Mouse (Mus musculus): ENCODE results near the gene Elmo3. TPM values are rescaled to one million over a fixed set of nuclear protein-coding genes. Genes with fewer than 3 reads are reported as not detected.
"Not testable (repeated sequence)": the region's sequence is repeated elsewhere in the genome, so short reads cannot be mapped to it uniquely, and the experiment has no call there.

The Elmo3 gene
- polyA plus RNA-seq, 1 experiment, result 1.1 TPM

DNA sequence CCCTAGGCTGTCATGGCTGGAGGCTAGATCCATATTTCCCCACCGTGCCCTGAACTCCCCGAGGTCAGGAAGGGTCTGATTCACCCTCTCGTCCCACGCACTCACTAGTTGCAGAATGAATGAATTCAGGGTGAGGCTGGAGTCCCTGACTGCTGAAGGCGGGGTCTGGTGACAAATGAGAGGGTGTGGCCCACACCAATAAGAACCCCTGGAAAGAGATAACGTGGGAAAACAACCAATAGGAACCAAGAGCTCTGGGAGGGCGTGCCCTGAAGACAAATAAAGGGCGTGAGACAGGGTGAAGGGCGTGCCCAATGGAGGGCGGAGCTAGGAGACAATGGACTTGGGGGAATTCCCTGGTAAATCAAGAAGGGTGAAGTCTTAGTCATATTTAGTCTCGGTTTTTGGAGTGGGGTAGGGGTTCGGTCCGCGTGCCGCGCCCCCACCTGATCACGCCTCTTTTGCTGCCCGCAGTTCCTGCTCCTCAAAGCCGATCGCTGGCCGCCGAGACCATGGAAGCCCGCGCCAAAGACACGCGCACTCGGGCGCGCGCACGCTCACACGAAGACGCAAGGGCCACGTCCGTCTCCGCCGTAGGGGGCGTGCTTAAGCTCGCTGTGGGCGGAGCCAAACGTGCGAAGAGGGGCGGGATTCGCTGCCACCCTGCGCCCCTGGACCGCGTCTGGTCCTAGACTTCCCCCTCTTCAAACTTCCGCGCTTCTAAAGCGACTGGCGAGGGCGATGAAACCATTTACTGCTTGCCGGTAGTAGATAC is 16.3 kb upstream of the Elmo3 start:
- H3K4me1 ChIP-seq (ENCODE audit: control insufficient read depth, insufficient read depth, insufficient read length, low read length), result peaks cover 9% of the 10 kb centered on the region
- peak overlapping the region; percentile 75 for H3K4me3 ChIP-seq (ENCODE audit: insufficient read depth, low read depth, low read length)
- peak overlapping the region; percentile 61; the same call in 1 of the 2 replicates for H3K27ac ChIP-seq (replicated peaks; ENCODE audit: low read depth, low read length)

DNA sequence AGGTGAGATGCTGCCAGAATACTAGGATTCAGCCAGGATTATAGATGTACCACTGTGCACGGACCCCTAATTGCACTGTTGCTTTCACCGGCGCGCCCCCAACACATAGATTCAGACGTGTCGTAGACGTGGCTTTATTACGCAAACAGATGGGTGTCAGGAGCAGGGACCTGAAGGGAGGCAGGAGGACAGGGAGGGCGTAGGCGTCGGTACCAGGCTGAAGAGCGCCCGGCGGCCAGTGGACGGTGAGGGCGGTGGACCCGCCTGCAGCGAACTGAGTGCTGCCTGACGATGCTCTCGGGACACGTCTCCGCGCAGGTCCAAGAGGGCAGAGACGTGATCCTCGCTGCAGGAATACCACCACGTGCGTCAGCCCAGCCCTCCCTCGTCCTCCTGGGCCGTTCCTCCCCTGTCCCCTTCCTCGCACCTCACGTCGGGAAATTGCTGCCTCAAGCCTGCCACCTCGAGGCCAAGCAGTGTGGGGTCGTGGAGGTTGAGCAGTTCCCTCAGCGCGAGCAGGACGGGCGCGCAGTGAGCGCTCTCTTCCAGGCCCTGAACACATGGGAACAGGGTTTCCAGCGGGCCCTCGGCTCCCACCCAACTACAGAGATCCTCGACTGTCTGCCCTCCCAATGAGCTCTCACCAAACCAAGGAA is 15.5 kb upstream of the Elmo3 start, which contains the start of gene 4931428F04Rik:
Gene 4931428F04Rik (minus strand): TSS at position 60 of the 656 bp plus-strand sequence.
- Histone ChIP-seq H3K27ac (replicated peaks; ENCODE audit: low read depth, low read length) (peak within 1 kb of the TSS; percentile 61; the same call in 1 of the 2 replicates), H3K4me3 (ENCODE audit: insufficient read depth, low read depth, low read length) (peak within 1 kb of the TSS; percentile 75), H3K4me1 (ENCODE audit: control insufficient read depth, insufficient read depth, insufficient read length, low read length) (peaks cover 9% of the 10 kb centered on the region)

DNA sequence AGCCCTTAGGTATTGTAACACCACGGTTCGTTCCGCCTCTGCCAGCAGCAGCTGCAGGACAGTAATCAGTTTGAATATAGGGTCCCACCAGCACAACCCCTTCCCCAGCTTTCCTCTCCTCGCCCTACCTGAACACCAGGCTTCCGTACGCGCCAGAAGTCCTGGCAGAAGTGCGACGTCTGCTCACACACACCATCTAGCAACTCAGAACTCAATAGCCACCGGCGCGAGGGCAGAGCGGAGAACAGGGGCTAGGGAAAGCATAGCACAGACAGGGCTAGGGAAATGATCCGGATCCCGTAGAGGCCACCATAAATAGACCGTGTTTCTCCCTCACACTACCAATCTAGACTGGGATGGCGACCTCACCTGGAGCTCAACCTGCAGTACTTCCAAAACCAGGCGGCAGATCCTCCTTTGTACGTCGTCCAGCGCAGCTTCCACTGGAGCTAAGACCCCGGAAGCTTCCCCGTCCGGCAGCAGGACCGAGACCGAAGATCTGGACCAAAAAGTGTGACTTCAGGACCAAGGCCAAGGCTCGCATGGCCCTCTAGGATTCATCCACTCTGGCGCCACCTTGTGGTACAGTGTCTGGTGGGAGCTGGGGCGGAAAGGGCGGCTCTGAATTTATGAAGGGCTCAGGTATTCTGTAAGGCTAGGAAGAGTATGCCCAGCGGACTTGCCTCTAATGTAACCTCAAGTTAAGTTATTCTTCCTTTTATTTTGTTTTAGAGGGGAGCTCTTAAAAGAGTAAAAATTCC is 14.7 kb upstream of the Elmo3 start:
- H3K4me3 ChIP-seq (ENCODE audit: insufficient read depth, low read depth, low read length), result no peak overlapping the region
- peaks cover 9% of the 10 kb centered on the region for H3K4me1 ChIP-seq (ENCODE audit: control insufficient read depth, insufficient read depth, insufficient read length, low read length)

DNA sequence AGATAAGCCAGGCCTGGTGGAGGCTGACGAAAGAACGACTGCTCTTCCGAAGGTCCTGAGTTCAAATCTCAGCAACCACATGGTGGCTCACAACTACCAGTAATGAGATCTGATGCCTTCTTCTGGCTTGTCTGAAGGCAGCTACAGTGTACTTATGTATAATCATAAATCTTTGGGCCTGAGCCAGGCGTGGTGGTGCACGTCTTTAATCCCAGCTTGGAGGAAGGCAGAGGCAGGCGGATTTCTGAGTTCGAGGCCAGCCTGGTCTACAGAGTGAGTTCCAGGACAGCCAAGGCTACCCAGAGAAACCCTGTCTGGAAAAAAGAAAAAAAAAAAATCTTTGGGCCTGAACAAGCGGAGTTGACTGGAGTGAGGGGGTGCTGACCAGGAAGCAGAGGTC is 14.0 kb upstream of the Elmo3 start:
- H3K4me3 ChIP-seq (ENCODE audit: insufficient read depth, low read depth, low read length); H3K27ac ChIP-seq (replicated peaks; ENCODE audit: low read depth, low read length); H3K4me1 ChIP-seq (ENCODE audit: control insufficient read depth, insufficient read depth, insufficient read length, low read length): not testable (repeated sequence)

More for the DNA sequence above, 14.7 kb upstream of the Elmo3 start:
- no peak overlapping the region for H3K27ac ChIP-seq (replicated peaks; ENCODE audit: low read depth, low read length)

DNA sequence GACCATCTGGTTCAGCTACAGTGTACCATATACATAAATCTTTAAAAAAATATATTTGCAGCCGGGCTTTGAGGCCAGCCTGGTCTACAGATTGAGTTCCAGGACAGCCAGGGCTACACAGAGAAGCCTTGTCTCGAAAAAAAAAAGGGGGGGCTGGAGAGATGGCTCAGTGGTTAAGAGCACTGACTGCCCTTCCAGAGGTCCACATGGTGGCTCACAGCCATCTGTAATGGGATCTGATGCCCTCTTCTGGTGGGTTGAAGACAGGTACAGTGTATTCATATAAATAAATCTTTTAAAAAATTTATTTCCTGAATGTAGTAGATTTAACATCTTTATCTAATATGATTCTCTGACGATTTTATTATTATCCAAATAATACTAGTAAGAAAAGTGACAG is 13.6 kb upstream of the Elmo3 start:
- not testable (repeated sequence) for H3K4me1 ChIP-seq (ENCODE audit: control insufficient read depth, insufficient read depth, insufficient read length, low read length); H3K27ac ChIP-seq (replicated peaks; ENCODE audit: low read depth, low read length); H3K4me3 ChIP-seq (ENCODE audit: insufficient read depth, low read depth, low read length)

DNA sequence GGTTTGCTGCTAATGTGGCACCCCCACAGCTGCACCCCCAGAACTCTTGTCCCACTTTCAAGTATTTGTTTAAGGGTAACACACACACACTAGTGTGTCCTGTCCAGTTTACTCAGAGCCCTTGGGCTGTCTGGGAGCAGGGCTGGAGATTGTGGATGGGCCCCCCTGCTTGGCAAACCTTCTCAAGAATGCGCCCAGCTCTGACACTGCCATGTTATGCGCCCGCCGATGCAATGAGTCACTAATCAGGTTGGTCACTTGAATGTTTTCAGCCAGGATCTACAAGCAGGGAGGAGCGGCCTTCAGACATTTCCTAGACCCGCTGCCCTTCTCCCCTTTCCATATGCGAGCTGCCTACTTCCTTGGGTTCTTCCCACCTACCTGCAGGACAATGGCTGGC is 12.9 kb upstream of the Elmo3 start:
- Histone ChIP-seq H3K4me3 (ENCODE audit: insufficient read depth, low read depth, low read length) (no peak overlapping the region), H3K27ac (replicated peaks; ENCODE audit: low read depth, low read length) (no peak overlapping the region), H3K4me1 (ENCODE audit: control insufficient read depth, insufficient read depth, insufficient read length, low read length) (peaks cover 9% of the 10 kb centered on the region)

DNA sequence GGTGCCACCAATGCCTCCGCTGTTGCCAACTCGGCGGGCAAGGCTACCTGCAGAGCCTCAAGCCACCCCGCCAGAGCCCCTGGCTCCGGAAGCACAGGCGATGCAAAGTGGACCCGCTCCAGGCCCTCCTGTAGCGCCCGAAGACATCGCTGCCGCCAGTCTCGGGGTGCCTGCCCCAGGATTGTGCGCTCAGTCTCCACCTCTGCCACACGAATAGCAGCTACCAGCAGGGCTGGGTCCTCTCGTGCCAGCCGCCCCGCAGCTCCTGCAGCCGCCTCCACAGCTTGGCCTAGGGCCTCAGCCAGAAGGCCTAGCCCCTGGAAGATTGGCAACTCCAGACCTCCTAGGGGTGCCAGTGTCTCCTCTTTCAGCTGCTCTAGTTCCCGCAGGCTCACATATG is 12.0 kb upstream of the Elmo3 start:
- H3K4me1 ChIP-seq (ENCODE audit: control insufficient read depth, insufficient read depth, insufficient read length, low read length), result peaks cover 9% of the 10 kb centered on the region
- no peak overlapping the region for H3K27ac ChIP-seq (replicated peaks; ENCODE audit: low read depth, low read length)
- H3K4me3 ChIP-seq (ENCODE audit: insufficient read depth, low read depth, low read length), result no peak overlapping the region

DNA sequence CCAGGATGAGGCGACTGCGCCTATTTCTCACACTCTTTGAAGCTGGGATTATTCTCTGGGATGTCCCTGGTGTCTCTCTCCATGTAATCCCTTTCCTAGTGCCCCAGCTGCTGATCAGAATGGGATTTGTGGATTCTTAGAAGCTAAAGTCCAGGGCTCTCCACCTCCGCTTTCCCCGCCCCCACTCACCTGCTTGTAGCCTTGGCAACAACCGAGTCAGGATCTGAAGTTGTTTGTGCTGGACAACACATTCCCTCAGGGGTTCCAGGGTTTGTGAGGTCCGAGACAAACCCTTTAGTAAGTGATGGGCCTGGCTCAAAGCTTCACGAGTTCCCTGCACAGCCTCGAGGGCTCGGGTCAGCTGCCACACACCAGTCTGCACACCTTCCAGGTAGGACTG is 10.6 kb upstream of the Elmo3 start:
- Histone ChIP-seq H3K27ac (replicated peaks; ENCODE audit: low read depth, low read length) (peak overlapping the region; percentile 80), H3K4me3 (ENCODE audit: insufficient read depth, low read depth, low read length) (peak overlapping the region; percentile 55), H3K4me1 (ENCODE audit: control insufficient read depth, insufficient read depth, insufficient read length, low read length) (peaks cover 11% of the 10 kb centered on the region)

DNA sequence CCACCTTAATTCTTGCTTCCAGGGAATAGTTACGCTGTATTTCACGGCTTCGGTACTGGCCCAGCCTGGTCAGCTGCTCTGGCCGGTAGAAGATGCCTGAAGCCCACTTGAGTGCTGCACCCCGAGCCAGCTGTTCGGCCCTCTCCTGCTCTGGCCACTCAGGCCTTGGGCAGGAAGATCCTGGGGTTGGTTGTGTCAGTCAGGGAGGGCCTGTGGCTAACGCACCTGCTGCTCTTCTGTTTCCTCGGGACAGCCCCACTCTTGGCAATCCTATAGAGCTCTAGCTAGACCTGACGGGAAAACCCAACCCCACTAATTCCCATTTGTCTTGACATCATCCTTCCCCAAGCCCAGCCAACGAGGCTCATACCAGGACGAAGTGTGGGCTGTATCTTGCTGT is 10.1 kb upstream of the Elmo3 start:
- Histone ChIP-seq H3K27ac (replicated peaks; ENCODE audit: low read depth, low read length) (peak overlapping the region; percentile 80), H3K4me3 (ENCODE audit: insufficient read depth, low read depth, low read length) (peak overlapping the region; percentile 55), H3K4me1 (ENCODE audit: control insufficient read depth, insufficient read depth, insufficient read length, low read length) (peaks cover 7% of the 10 kb centered on the region; the same call in 1 of the 2 replicates)

DNA sequence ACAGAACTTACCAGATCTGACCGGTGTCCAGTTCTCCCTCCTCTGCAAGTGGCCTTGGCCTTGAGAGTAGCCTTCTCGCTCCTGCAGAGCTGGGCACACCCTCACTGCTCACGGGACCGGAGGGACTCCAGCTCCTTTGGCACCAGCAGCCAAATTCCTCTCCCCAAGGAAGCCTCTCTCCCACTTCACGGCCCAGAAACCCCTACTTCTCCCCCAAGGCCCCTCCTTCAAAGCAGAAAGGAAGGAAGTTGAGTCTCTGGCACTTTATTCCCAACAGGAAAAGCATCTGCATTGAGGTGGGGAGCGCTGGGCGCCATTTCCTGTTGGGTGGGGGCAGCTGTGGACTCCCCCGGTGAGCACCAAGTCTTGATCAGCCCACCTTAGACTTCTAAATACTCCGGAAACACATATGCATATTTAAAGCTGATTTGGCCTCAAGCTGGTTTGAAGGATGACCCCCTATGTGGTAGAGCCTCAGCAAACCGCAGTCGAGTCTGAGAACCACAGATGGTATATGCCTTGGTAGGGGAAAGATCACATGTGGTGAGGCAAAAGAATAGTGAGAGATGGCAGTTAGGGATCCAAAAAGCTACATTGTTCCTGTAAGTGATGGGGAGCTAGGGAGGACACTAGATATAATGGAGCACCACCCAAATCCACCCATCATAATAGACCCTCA is 9.4 kb upstream of the Elmo3 start, which contains the start of gene Exoc3l:
Gene Exoc3l (minus strand): TSS at position 207 of the 679 bp plus-strand sequence.
- Histone ChIP-seq H3K4me1 (ENCODE audit: control insufficient read depth, insufficient read depth, insufficient read length, low read length) (0 out of 2 replicates have a peak, but pooled peaks cover 3% of the 10 kb centered on the region), H3K27ac (replicated peaks; ENCODE audit: low read depth, low read length) (peak within 1 kb of the TSS; percentile 80)

DNA sequence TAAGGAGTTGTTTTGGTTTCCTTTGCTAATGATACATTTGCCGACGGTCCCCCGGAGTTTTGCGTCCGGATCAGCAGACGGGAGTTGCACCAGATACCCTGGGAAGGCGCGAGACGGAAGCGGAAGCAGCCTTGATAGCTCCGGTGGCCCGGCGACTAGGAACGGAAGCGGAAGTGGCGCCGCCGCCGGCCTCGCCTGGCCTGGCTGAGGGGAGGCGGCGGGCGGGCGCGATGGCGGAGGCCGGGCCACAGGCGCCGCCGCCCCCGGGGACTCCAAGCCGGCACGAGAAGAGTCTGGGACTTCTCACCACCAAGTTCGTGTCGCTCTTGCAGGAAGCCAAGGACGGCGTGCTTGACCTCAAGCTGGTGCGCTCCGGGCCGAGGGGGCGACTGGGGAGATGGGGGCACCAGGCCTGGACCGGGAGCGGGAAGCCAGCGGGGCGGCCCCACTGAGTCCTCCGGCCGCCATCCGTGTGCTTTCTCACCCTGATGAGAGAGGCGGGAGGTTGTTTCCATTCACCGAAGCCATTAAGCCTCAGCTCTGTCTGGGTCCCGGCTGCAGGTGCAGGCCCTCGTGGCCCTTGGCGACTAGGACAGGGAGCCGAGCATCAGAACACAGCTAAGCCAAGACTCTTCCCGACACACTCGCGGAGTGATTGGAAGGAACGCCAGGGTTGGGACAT is 7.7 kb upstream of the Elmo3 start, which contains the start of gene E2f4:
Gene E2f4 (plus strand): TSS at position 153 of the 682 bp plus-strand sequence.
- Histone ChIP-seq H3K4me3 (ENCODE audit: insufficient read depth, low read depth, low read length) (peak within 1 kb of the TSS; percentile 82), H3K27ac (replicated peaks; ENCODE audit: low read depth, low read length) (peak within 1 kb of the TSS; percentile 80), H3K4me1 (ENCODE audit: control insufficient read depth, insufficient read depth, insufficient read length, low read length) (0 out of 2 replicates have a peak, but pooled peaks cover 3% of the 10 kb centered on the region)

More for the DNA sequence above, 9.4 kb upstream of the Elmo3 start, which contains the start of gene Exoc3l:
- H3K4me3 ChIP-seq (ENCODE audit: insufficient read depth, low read depth, low read length), result peak within 1 kb of the TSS; percentile 55

DNA sequence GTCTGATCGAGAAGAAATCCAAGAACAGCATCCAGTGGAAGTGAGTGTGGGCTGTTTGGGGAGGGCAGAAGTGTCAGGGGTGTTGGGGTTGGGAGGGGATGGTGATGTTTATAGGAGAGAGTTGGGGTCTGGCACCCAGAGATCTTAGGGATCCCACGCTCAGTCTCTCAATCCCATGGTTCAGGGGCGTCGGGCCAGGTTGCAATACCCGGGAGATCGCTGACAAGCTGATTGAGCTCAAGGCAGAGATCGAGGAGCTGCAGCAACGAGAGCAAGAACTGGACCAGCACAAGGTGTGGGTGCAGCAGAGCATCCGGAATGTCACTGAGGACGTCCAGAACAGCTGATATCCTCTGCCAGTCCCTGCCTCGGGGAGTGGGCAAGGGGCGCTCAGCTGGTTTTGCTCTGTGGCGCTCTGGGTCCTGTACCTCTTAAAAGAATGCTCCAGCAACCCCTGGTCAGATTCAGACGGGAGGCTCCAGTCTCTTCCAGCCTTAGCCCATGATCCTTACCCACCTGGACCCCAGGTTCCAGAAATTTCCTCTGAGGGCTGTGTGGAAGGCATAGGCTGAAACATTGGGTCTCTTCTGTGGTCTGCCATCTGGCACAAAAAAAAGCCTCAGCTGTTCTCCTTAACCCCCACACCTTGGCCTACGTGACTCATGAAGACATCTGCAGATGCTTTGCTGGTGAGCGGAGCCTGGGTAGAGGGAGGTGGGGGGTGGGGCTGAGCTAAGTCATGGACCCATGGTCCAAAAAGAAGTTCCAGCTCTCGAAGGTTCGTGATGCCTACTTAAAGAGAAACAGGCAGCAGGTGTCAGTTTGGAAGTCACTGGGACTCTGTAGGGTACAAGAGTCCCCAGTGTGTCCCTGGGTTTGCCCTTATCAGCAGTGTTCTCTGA is 6.8 kb upstream of the Elmo3 start:
- H3K27ac ChIP-seq (replicated peaks; ENCODE audit: low read depth, low read length), result no peak overlapping the region
- peak overlapping the region; percentile 82 for H3K4me3 ChIP-seq (ENCODE audit: insufficient read depth, low read depth, low read length)

DNA sequence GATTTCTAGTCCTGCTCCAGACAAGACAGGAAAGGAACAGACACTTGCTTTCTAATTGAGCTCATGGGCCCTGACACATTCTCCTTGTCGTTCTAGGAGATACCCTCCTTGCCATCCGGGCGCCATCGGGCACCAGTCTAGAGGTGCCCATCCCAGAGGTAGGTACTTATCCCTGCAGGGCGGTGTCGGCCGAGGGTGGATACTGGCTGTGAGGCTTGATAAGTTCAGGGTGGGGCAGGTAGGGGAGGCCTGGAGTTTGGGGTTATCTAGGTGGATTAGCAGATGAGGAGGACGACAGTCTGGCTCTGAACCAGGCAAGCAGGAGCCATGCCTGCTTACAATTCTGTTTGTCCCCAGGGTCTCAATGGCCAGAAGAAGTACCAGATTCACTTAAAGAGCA is 5.4 kb upstream of the Elmo3 start:
- Histone ChIP-seq H3K4me1 (ENCODE audit: control insufficient read depth, insufficient read depth, insufficient read length, low read length) (peaks cover 5% of the 10 kb centered on the region; the same call in 1 of the 2 replicates), H3K4me3 (ENCODE audit: insufficient read depth, low read depth, low read length) (no peak overlapping the region), H3K27ac (replicated peaks; ENCODE audit: low read depth, low read length) (no peak overlapping the region)

More for the DNA sequence above, 6.8 kb upstream of the Elmo3 start:
- H3K4me1 ChIP-seq (ENCODE audit: control insufficient read depth, insufficient read depth, insufficient read length, low read length), result 0 out of 2 replicates have a peak, but pooled peaks cover 3% of the 10 kb centered on the region

Data from brown adipose tissue, adult 24 weeks (tissue).